Mouse (Mus musculus): Measurements from ENCODE around the gene Ccser2. TPM values are rescaled to one million over a fixed set of nuclear protein-coding genes. Genes with fewer than 3 reads are reported as not detected.

Ccser2 gene
- polyA plus RNA-seq, 1 experiment: 9.5 TPM

DNA sequence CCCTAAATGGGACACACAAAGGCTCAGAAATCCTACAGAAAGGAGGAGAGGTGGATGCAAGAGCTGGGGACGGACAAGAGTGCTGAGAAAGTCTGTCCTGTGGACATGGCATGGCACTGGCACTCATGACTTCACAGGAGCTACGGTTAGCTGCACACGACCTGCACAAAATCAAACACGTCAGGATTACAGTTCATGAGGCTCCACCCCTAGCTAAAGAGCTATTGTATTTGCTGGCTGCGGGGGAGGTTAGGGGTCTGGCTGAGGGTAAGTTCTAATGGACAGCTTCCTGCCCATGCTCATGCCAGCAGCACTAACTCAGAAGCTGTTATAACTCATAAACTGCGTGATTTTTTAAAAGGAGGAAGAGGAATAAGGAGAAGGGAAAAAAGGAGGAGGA, 56.8 kb downstream of the Ccser2 start:
- Histone ChIP-seq H3K79me2 (ENCODE audit: control insufficient read depth, insufficient read depth) (peaks cover 28% of the 10 kb centered on the region), H3K36me3 (ENCODE audit: control insufficient read depth, insufficient read depth) (peaks cover 10% of the 10 kb centered on the region), H3K4me2 (ENCODE audit: low read depth) (no peak overlapping the region), H3K27me3 (ENCODE audit: control insufficient read depth, insufficient read depth, insufficient read length) (no peaks in the 10 kb centered on the region), H3ac (ENCODE audit: control insufficient read depth, insufficient read length) (no peak overlapping the region), H3K4me3 (no peak overlapping the region)
- TF ChIP-seq CEBPB (IDR thresholded peaks at IDR 0.05; ENCODE audit: insufficient read depth, poor library complexity, severe bottlenecking) (no peak), TCF12 (IDR thresholded peaks at IDR 0.05; ENCODE audit: insufficient read depth, poor library complexity, severe bottlenecking) (no peak), REST (IDR thresholded peaks at IDR 0.05; ENCODE audit: insufficient read depth, insufficient read length) (no peak), MYOG (IDR thresholded peaks at IDR 0.05; ENCODE audit: control insufficient read depth in 1 of 3, insufficient read depth in 1 of 3, insufficient read length in 2 of 3, low read depth in 2 of 3) (no peak), POLR2AphosphoS2 (IDR thresholded peaks at IDR 0.05; ENCODE audit: insufficient read length, low read depth) (no peak), USF1 (IDR thresholded peaks at IDR 0.05; ENCODE audit: low read depth) (no peak), E2F4 (IDR thresholded peaks at IDR 0.05; ENCODE audit: insufficient read depth) (no peak), POLR2A (IDR thresholded peaks at IDR 0.05; ENCODE audit: insufficient read length, low read depth) (no peak), MAX (IDR thresholded peaks at IDR 0.05; ENCODE audit: low read depth) (no peak), MYOD1 (IDR thresholded peaks at IDR 0.05; ENCODE audit: control insufficient read depth in 1 of 3, insufficient read length in 2 of 3, low read depth in 2 of 3) (no peak), SRF (IDR thresholded peaks at IDR 0.05; ENCODE audit: control insufficient read depth, insufficient read length, low read depth) (no peak), TCF3 (IDR thresholded peaks at IDR 0.05; ENCODE audit: insufficient read length, low read depth) (no peak)

DNA sequence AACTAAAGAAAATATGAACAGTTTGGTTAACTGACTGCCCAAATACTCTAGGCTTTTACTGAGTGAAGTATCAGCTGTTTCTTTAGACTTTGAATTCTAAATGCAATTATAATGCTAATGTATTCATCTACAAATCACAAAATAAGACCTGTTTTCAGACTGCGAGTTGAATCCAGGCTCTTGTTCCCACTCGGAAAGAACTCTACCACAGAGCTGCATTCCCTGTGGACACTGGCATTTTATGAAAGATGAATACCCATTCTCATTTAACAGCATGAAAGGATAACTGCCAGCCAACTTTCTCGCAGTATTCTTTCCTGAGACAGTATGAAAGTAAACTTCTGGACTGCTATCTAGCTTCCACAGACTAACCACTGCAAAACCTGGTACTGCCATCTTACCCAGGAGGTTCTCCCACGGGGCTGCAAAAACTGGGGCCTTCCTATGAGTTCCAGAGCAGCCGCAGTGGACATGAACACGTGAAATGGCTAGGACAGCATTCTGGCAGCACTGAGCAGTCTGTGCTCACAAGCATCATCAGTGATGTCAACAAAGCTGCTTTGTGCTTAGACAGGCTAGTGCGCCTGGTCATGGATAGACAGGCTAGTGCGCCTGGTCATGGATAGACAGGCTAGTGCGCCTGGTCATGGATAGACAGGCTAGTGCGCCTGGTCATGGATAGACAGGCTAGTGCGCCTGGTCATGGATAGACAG, 62.6 kb downstream of the Ccser2 start:
- peaks cover 8% of the 10 kb centered on the region for H3K36me3 ChIP-seq (ENCODE audit: control insufficient read depth, insufficient read depth)

DNA sequence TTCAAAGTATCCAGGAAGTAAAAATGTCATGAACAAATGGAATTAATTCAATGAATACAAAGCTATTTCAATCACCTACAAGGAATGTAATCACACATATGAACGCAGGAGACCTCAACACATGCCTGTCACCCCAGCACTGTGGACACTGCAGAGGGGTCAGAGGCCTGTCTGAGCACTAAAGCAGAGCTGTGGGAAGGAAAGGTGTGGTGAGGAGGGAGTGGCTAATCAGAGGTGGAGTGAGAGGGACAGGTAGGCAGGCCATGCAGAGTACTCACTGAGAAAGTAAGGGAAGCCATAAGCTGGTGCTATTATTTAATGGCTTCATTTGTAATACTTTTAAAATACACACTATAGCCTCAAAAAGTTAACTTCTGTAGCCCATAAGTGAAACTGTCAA, 64.4 kb downstream of the Ccser2 start:
- peaks cover 11% of the 10 kb centered on the region for H3K36me3 ChIP-seq (ENCODE audit: control insufficient read depth, insufficient read depth)
- no peaks in the 10 kb centered on the region for H3K27me3 ChIP-seq (ENCODE audit: control insufficient read depth, insufficient read depth, insufficient read length)
- H3K4me3 ChIP-seq: no peak overlapping the region
- H3ac ChIP-seq (ENCODE audit: control insufficient read depth, insufficient read length): no peak overlapping the region
- H3K4me2 ChIP-seq (ENCODE audit: low read depth): no peak overlapping the region
- TF ChIP-seq E2F4 (IDR thresholded peaks at IDR 0.05; ENCODE audit: insufficient read depth) (no peak), CEBPB (IDR thresholded peaks at IDR 0.05; ENCODE audit: insufficient read depth, poor library complexity, severe bottlenecking) (no peak), USF1 (IDR thresholded peaks at IDR 0.05; ENCODE audit: low read depth) (no peak), SRF (IDR thresholded peaks at IDR 0.05; ENCODE audit: control insufficient read depth, insufficient read length, low read depth) (no peak), REST (IDR thresholded peaks at IDR 0.05; ENCODE audit: insufficient read depth, insufficient read length) (no peak), POLR2AphosphoS2 (IDR thresholded peaks at IDR 0.05; ENCODE audit: insufficient read length, low read depth) (no peak), POLR2A (IDR thresholded peaks at IDR 0.05; ENCODE audit: insufficient read length, low read depth) (no peak), TCF12 (IDR thresholded peaks at IDR 0.05; ENCODE audit: insufficient read depth, poor library complexity, severe bottlenecking) (no peak), TCF3 (IDR thresholded peaks at IDR 0.05; ENCODE audit: insufficient read length, low read depth) (no peak), MYOG (IDR thresholded peaks at IDR 0.05; ENCODE audit: control insufficient read depth in 1 of 3, insufficient read depth in 1 of 3, insufficient read length in 2 of 3, low read depth in 2 of 3) (no peak), MYOD1 (IDR thresholded peaks at IDR 0.05; ENCODE audit: control insufficient read depth in 1 of 3, insufficient read length in 2 of 3, low read depth in 2 of 3) (no peak), MAX (IDR thresholded peaks at IDR 0.05; ENCODE audit: low read depth) (no peak)
- H3K79me2 ChIP-seq (ENCODE audit: control insufficient read depth, insufficient read depth): no peaks in the 10 kb centered on the region

More for the DNA sequence above, 62.6 kb downstream of the Ccser2 start:
- no peaks in the 10 kb centered on the region for H3K27me3 ChIP-seq (ENCODE audit: control insufficient read depth, insufficient read depth, insufficient read length)
- no peak overlapping the region for H3ac ChIP-seq (ENCODE audit: control insufficient read depth, insufficient read length)
- H3K4me3 ChIP-seq: no peak overlapping the region
- H3K79me2 ChIP-seq (ENCODE audit: control insufficient read depth, insufficient read depth): no peaks in the 10 kb centered on the region
- no peak overlapping the region for H3K4me2 ChIP-seq (ENCODE audit: low read depth)
- TF ChIP-seq MYOG (IDR thresholded peaks at IDR 0.05; ENCODE audit: control insufficient read depth in 1 of 3, insufficient read depth in 1 of 3, insufficient read length in 2 of 3, low read depth in 2 of 3) (no peak), TCF3 (IDR thresholded peaks at IDR 0.05; ENCODE audit: insufficient read length, low read depth) (no peak), E2F4 (IDR thresholded peaks at IDR 0.05; ENCODE audit: insufficient read depth) (no peak), MYOD1 (IDR thresholded peaks at IDR 0.05; ENCODE audit: control insufficient read depth in 1 of 3, insufficient read length in 2 of 3, low read depth in 2 of 3) (no peak), POLR2A (IDR thresholded peaks at IDR 0.05; ENCODE audit: insufficient read length, low read depth) (no peak), TCF12 (IDR thresholded peaks at IDR 0.05; ENCODE audit: insufficient read depth, poor library complexity, severe bottlenecking) (no peak), CEBPB (IDR thresholded peaks at IDR 0.05; ENCODE audit: insufficient read depth, poor library complexity, severe bottlenecking) (no peak), SRF (IDR thresholded peaks at IDR 0.05; ENCODE audit: control insufficient read depth, insufficient read length, low read depth) (no peak), REST (IDR thresholded peaks at IDR 0.05; ENCODE audit: insufficient read depth, insufficient read length) (no peak), POLR2AphosphoS2 (IDR thresholded peaks at IDR 0.05; ENCODE audit: insufficient read length, low read depth) (no peak), USF1 (IDR thresholded peaks at IDR 0.05; ENCODE audit: low read depth) (no peak), MAX (IDR thresholded peaks at IDR 0.05; ENCODE audit: low read depth) (no peak)

DNA sequence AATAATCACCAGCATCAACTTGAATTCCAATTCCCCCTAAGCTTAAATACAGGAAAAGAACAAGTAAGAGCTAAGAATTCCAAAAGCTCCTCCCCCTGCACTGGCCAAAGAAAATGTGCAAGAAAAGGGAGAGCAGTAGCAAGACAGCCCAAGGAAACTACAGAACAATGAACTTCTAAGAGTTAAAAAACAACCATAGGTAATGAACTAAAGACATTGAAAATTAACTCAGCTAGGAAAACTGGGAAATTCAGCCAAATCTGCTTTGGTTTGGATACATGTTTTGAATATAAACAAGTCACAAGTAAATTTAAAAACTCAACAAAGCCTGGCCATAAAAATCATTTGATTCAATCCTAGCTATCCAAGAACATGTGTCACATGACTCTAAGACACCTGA, 67.7 kb downstream of the Ccser2 start:
- Histone ChIP-seq H3K36me3 (ENCODE audit: control insufficient read depth, insufficient read depth) (peaks cover 33% of the 10 kb centered on the region), H3K4me2 (ENCODE audit: low read depth) (no peak overlapping the region), H3K27me3 (ENCODE audit: control insufficient read depth, insufficient read depth, insufficient read length) (no peaks in the 10 kb centered on the region), H3ac (ENCODE audit: control insufficient read depth, insufficient read length) (no peak overlapping the region), H3K79me2 (ENCODE audit: control insufficient read depth, insufficient read depth) (no peaks in the 10 kb centered on the region), H3K4me3 (no peak overlapping the region)
- TF ChIP-seq SRF (IDR thresholded peaks at IDR 0.05; ENCODE audit: control insufficient read depth, insufficient read length, low read depth): no peak
- TF ChIP-seq USF1 (IDR thresholded peaks at IDR 0.05; ENCODE audit: low read depth): no peak
- no peak for TF ChIP-seq CEBPB (IDR thresholded peaks at IDR 0.05; ENCODE audit: insufficient read depth, poor library complexity, severe bottlenecking)
- no peak for TF ChIP-seq MYOD1 (IDR thresholded peaks at IDR 0.05; ENCODE audit: control insufficient read depth in 1 of 3, insufficient read length in 2 of 3, low read depth in 2 of 3)
- TF ChIP-seq E2F4 (IDR thresholded peaks at IDR 0.05; ENCODE audit: insufficient read depth): no peak
- TF ChIP-seq REST (IDR thresholded peaks at IDR 0.05; ENCODE audit: insufficient read depth, insufficient read length): no peak
- TF ChIP-seq TCF12 (IDR thresholded peaks at IDR 0.05; ENCODE audit: insufficient read depth, poor library complexity, severe bottlenecking): no peak
- TF ChIP-seq MYOG (IDR thresholded peaks at IDR 0.05; ENCODE audit: control insufficient read depth in 1 of 3, insufficient read depth in 1 of 3, insufficient read length in 2 of 3, low read depth in 2 of 3): no peak
- TF ChIP-seq POLR2A (IDR thresholded peaks at IDR 0.05; ENCODE audit: insufficient read length, low read depth): no peak
- TF ChIP-seq POLR2AphosphoS2 (IDR thresholded peaks at IDR 0.05; ENCODE audit: insufficient read length, low read depth): no peak
- no peak for TF ChIP-seq MAX (IDR thresholded peaks at IDR 0.05; ENCODE audit: low read depth)
- no peak for TF ChIP-seq TCF3 (IDR thresholded peaks at IDR 0.05; ENCODE audit: insufficient read length, low read depth)
